ENCODE assay signal across 25 mouse cellular contexts in the genomic region with DNA sequence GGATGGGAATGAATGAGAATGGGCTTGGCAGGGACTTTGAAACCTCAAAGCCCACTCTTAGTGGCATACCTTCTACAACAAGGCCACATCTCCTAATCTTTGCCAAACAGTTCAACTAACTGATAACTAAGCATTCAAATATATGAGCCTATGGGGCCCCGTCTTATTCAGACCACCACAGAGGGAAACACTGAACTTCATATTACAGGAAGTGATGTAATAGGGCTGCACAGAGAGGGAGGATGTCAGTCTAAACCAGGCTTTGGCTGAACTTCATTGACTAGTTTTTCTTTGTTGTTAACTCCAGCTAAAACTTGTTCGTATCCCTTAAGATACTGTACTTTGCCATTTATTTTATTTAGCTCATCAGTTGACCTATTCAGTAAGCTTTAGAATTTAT. TPM values are rescaled to one million over a fixed set of nuclear protein-coding genes. Genes with fewer than 3 reads are reported as not detected.
DNase-seq lines count a peak whose midpoint lies in the region; ATAC-seq lines count a peak whose summit lies in the region.
"Had no signal": no experiment of that assay in that cellular context is flagged by ENCODE, and none has a peak within 500 bp of the region (broad histone marks: within the 10 kb centered on the region; RNA-seq: fewer than 3 reads in every experiment).

No protein-coding gene starts in this region.

- WGBS in kidney, embryonic 14.5 days = 82% methylated on average over 2 of the region's 2 CpGs

- no peak overlapping the region for H3K27ac ChIP-seq in kidney, embryonic 14.5 days (ENCODE audit: low read depth, low read length)
- H3K27ac ChIP-seq: embryonic facial prominence, embryonic 13.5 days; embryonic facial prominence, embryonic 15.5 days; forebrain, embryonic 10.5 days; forebrain, embryonic 12.5 days had no signal

- no peak overlapping the region for H3K4me3 ChIP-seq in kidney, embryonic 14.5 days (ENCODE audit: low read length)
- H3K4me3 ChIP-seq: embryonic facial prominence, embryonic 13.5 days; embryonic facial prominence, embryonic 15.5 days; erythroblast, embryonic 14.5 days; forebrain, embryonic 10.5 days; forebrain, embryonic 12.5 days had no signal

- no peak overlapping the region for H3K4me2 ChIP-seq in kidney, embryonic 14.5 days (replicated peaks; ENCODE audit: low read depth, low read length)
- H3K4me2 ChIP-seq: embryonic facial prominence, embryonic 13.5 days; embryonic facial prominence, embryonic 15.5 days; forebrain, embryonic 12.5 days had no signal

- no peaks in the 10 kb centered on the region for H3K36me3 ChIP-seq in kidney, embryonic 14.5 days (ENCODE audit: control insufficient read depth, insufficient read depth, low read length)
- H3K36me3 ChIP-seq: embryonic facial prominence, embryonic 13.5 days; embryonic facial prominence, embryonic 15.5 days; forebrain, embryonic 10.5 days; forebrain, embryonic 12.5 days had no signal

- H3K9ac ChIP-seq in kidney, embryonic 14.5 days (ENCODE audit: low read depth, low read length) = no peak overlapping the region
- H3K9ac ChIP-seq: embryonic facial prominence, embryonic 13.5 days; embryonic facial prominence, embryonic 15.5 days; forebrain, embryonic 12.5 days had no signal

- peak; percentile 62 for DNase-seq in 416B (ENCODE audit: low read depth)
- no peak for DNase-seq in retina, postnatal 1 day
- DNase-seq: adrenal gland, adult 8-10 months; adrenal gland, postnatal 14 days; adrenal gland, postnatal 36 days; cerebellum, adult 11-12 months; cerebellum, adult 2 months; cerebellum, adult 9-10 months; cerebellum, postnatal 10 days; cerebellum, postnatal 25 days; embryo, embryonic 11 days had no signal

- ATAC-seq in granulocyte monocyte progenitor cell, adult 5-6 weeks (replicated peaks; ENCODE audit: poor library complexity, severe bottlenecking) = peak; percentile 63; the same call in 1 of the 2 replicates
- peak; percentile 69 for ATAC-seq in megakaryocyte progenitor cell, adult 5-6 weeks (replicated peaks; ENCODE audit: poor library complexity)
- ATAC-seq in kidney, embryonic 14.5 days (ENCODE audit: low FRiP score, low TSS enrichment) = no peak
- ATAC-seq: activated CD4-positive, CD25-positive, alpha-beta regulatory T cell, adult 4 months; forebrain, embryonic 14.5 days; forebrain, embryonic 16.5 days; Patski had no signal

- H3K9me3 ChIP-seq in kidney, embryonic 14.5 days (ENCODE audit: control insufficient read depth, low read length) = no peaks in the 10 kb centered on the region
- H3K9me3 ChIP-seq: embryonic facial prominence, embryonic 13.5 days; embryonic facial prominence, embryonic 15.5 days; forebrain, embryonic 10.5 days; forebrain, embryonic 12.5 days had no signal

- H3K27me3 ChIP-seq in kidney, embryonic 14.5 days (ENCODE audit: control insufficient read depth, insufficient read depth, low read length) = no peaks in the 10 kb centered on the region
- H3K27me3 ChIP-seq: embryonic facial prominence, embryonic 13.5 days; embryonic facial prominence, embryonic 15.5 days; forebrain, embryonic 12.5 days; Patski had no signal

- H3K4me1 ChIP-seq in kidney, embryonic 14.5 days (ENCODE audit: control insufficient read depth, insufficient read depth, low read length) = no peaks in the 10 kb centered on the region

RNA-seq across cellular contexts. Expression of a gene that starts 16.4 kb away (rescaled TPM):
- 1.3 and 2.4 TPM in 2 replicates for total RNA-seq in granulocyte monocyte progenitor cell, adult 5-6 weeks (2014; fragmentation: Nextera tagmentation)
- 1.2 and 2.2 TPM in 2 replicates for total RNA-seq in granulocyte monocyte progenitor cell, adult 5-6 weeks (2017)
- total RNA-seq in megakaryocyte progenitor cell, adult 5-6 weeks (2015) = 2.9 and 6.7 TPM in 2 replicates
- total RNA-seq in megakaryocyte progenitor cell, adult 5-6 weeks (2017) = 1.7 and 5.1 TPM in 2 replicates
- 6.7 and 8.0 TPM in 2 replicates for polyA plus RNA-seq in kidney, embryonic 14.5 days (2014; fragmentation: Nextera tagmentation; extraction: Ambion mirVana)

RNA-seq across cellular contexts. Expression of a gene that starts 27.2 kb away (rescaled TPM):
- total RNA-seq in granulocyte monocyte progenitor cell, adult 5-6 weeks (2014; fragmentation: Nextera tagmentation) = 21.5 and 29.7 TPM in 2 replicates
- total RNA-seq in granulocyte monocyte progenitor cell, adult 5-6 weeks (2017) = 33.3 and 33.7 TPM in 2 replicates
- 35.0 and 38.1 TPM in 2 replicates for total RNA-seq in megakaryocyte progenitor cell, adult 5-6 weeks (2015)
- total RNA-seq in megakaryocyte progenitor cell, adult 5-6 weeks (2017) = 39.9 and 47.8 TPM in 2 replicates
- 135 and 142 TPM in 2 replicates for polyA plus RNA-seq in kidney, embryonic 14.5 days (2014; fragmentation: Nextera tagmentation; extraction: Ambion mirVana)

RNA-seq across cellular contexts. Expression of a gene that starts 39.1 kb away (rescaled TPM):
- total RNA-seq in granulocyte monocyte progenitor cell, adult 5-6 weeks (2014; fragmentation: Nextera tagmentation) = not detected in 2 replicates
- not detected in 2 replicates for total RNA-seq in granulocyte monocyte progenitor cell, adult 5-6 weeks (2017)
- not detected in 2 replicates for total RNA-seq in megakaryocyte progenitor cell, adult 5-6 weeks (2015)
- not detected in 2 replicates for total RNA-seq in megakaryocyte progenitor cell, adult 5-6 weeks (2017)
- not detected in 2 replicates for polyA plus RNA-seq in kidney, embryonic 14.5 days (2014; fragmentation: Nextera tagmentation; extraction: Ambion mirVana)
- total RNA-seq: adrenal gland, adult 18-20 months had no signal
- polyA plus RNA-seq: activated CD4-positive, CD25-positive, alpha-beta regulatory T cell, adult 4 months; C2C12; cerebellum, adult 2 months; erythroblast, embryonic 14.5 days; forebrain, embryonic 10.5 days; forebrain, embryonic 14.5 days; forebrain, embryonic 16.5 days; Patski had no signal
